Mouse (Mus musculus) ES-E14 (cell line): ENCODE data around the gene Cxcr1. TPM values are rescaled to one million over a fixed set of nuclear protein-coding genes. Genes with fewer than 3 reads are reported as not detected.

Experiments
- DNase-seq: peaks from one replicate; pipeline ENCODE4 v3.0.0-alpha.2; 2013; ENCODE audit warnings: low read depth, low spot score
- H3K27ac ChIP-seq: 2 replicates; pipeline ENCODE4 v1.5.1; 2012; ENCODE audit warnings: low read depth, mild to moderate bottlenecking, low read length, moderate library complexity, mixed read lengths; ENCODE audit not compliant: poor library complexity, insufficient read depth, severe bottlenecking
- H3K36me3 ChIP-seq: 2 replicates; pipeline ENCODE4 v1.6.1; 2012; ENCODE audit warnings: mild to moderate bottlenecking, low read length, moderate library complexity, mixed read lengths; ENCODE audit not compliant: control insufficient read depth, poor library complexity, insufficient read depth, severe bottlenecking
- H3K4me1 ChIP-seq, 2 experiments: fragments of 150-350 bp in 1 of 2; sonication (generic) in 1 of 2; 2 replicates each; pipeline ENCODE4 v1.6.1; 2012; ENCODE audit warnings: low read length in 2 of 2, mild to moderate bottlenecking in 1 of 2, mixed read lengths in 1 of 2; ENCODE audit not compliant: control insufficient read depth in 2 of 2, insufficient read depth in 2 of 2, poor library complexity in 1 of 2
- H3K4me3 ChIP-seq, 2 experiments: fragments of 150-350 bp in 1 of 2; sonication (generic) in 1 of 2; 2 replicates each; pipeline ENCODE4 v1.5.1; 2012; ENCODE audit warnings: low read length in 2 of 2, low read depth in 1 of 2, mild to moderate bottlenecking in 1 of 2, mixed read lengths in 1 of 2; ENCODE audit not compliant: insufficient read depth in 1 of 2, poor library complexity in 1 of 2, severe bottlenecking in 1 of 2
- H3K9ac ChIP-seq: 2 replicates; pipeline ENCODE4 v1.6.1; 2012; ENCODE audit warnings: low read depth, mild to moderate bottlenecking, low read length, mixed read lengths; ENCODE audit not compliant: poor library complexity, insufficient read depth, severe bottlenecking
- H3K9me3 ChIP-seq: fragments of 150-350 bp; sonication (generic); 2 replicates; pipeline ENCODE4 v1.6.1; 2012; ENCODE audit warnings: low read depth, mild to moderate bottlenecking, low read length; ENCODE audit not compliant: control insufficient read depth, insufficient read depth
- CHD2 ChIP-seq: IDR thresholded peaks from 2 replicates; pipeline ENCODE4 v1.6.1; 2014; ENCODE audit warnings: mild to moderate bottlenecking, low read depth, low read length, inconsistent platforms
- HCFC1 ChIP-seq: IDR thresholded peaks from 2 replicates; pipeline ENCODE4 v1.6.1; 2012; ENCODE audit warnings: low read length, inconsistent platforms, borderline replicate concordance; ENCODE audit not compliant: insufficient read depth
- MAFK ChIP-seq: IDR thresholded peaks from 2 replicates; pipeline ENCODE4 v1.6.1; 2014; ENCODE audit warnings: mild to moderate bottlenecking, low read depth, low read length, inconsistent platforms; ENCODE audit not compliant: insufficient read depth
- ZC3H11A ChIP-seq: IDR thresholded peaks from 2 replicates; pipeline ENCODE4 v1.6.1; 2012; ENCODE audit warnings: low read depth, mild to moderate bottlenecking, inconsistent platforms, low read length, borderline replicate concordance
- ZNF384 ChIP-seq: IDR thresholded peaks from 2 replicates; pipeline ENCODE4 v1.6.1; 2012; ENCODE audit warnings: low read depth, low read length, inconsistent platforms
- in situ Hi-C, 2 experiments: fragments of 600-800 bp; cut with MboI; formaldehyde crosslinking; loops; one replicate each; pipeline ENCODE4 v1.15.1; 2025; ENCODE audit warnings: low sequenced_read_pairs in 2 of 2, inconsistent platforms in 1 of 2; ENCODE audit not compliant: unreplicated experiment in 2 of 2
- total RNA-seq: library from RNA; depleted of rRNA; stranded (reverse); fragments of 300-350 nt; gene quantifications from 2 replicates; pipeline ENCODE4 v1.2.3, GENCODE M21; 2012; rRNA removed

Cxcr1 gene
- total RNA-seq, 1 experiment = not detected

DNA sequence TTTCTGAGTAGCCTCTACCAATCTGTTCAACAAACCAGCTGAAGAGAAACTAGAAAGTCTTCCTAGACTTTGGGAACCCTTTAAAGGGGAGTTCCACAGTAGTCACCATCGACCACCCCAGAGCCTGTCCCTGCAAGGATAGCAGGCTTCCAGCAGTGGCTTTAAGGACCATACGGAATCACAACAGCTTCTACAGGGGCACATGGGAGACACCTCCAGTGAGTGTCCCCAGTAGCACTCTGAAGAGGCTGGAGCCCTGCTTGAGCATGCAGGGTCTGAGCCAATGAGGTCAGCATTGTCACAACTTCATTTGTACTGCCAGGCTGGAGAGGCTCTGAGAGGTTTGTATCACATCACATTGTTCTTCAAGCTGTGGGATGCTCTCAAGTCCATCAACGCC is 44.3 kb downstream of the Cxcr1 start:
- Histone ChIP-seq H3K4me3 (no peak overlapping the region), H3K27ac (no peak overlapping the region), H3K9me3 (no peaks in the 10 kb centered on the region), H3K4me1 (no peaks in the 10 kb centered on the region), H3K9ac (no peak overlapping the region), H3K36me3 (no peaks in the 10 kb centered on the region)
- TF ChIP-seq HCFC1 (no peak), ZNF384 (no peak), MAFK (no peak), ZC3H11A (no peak), CHD2 (no peak)
- DNase-seq = no peak
- in situ Hi-C loops = no loop called here

DNA sequence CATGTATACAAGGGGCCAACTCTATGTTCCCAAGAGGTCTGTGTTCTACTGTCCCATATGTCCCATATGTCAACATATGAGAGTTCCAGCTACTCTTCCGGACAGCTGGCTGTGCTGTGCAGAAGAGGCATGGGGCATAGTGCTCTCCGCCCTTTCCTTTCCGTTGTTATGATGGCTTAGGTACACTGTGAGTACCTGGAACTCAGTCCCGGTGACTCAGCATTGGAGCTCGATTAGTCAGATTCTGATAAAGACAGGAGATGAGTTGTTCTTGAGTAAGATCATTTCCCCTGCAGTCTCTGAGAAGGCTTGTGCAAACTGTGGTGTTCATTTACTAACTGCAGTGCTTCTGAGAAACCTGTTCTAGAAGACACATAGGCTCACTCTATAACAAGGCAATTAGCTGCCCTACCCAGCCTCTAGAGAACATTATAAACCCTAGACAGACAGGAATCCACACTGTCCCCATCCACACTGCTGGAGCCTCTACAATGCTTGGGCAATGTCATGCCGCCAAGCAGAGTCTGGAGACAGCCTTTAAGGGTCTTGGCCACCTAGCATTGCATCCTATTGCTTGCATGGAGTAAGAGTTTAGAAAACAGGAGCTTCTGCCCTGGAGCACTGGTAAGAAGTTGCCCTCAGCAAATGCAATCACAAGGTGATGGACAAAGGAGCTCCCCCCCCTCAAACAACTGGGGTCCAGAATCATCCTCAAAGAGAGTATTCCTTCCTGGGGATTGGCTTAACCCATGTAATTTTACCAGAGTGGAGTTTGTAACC is 45.1 kb downstream of the Cxcr1 start:
- DNase-seq = no peak
- TF ChIP-seq MAFK = no peak
- TF ChIP-seq ZNF384 = no peak
- TF ChIP-seq HCFC1 = no peak
- no peak for TF ChIP-seq CHD2
- TF ChIP-seq ZC3H11A = no peak

More for the DNA sequence above, 45.1 kb downstream of the Cxcr1 start:
- no peaks in the 10 kb centered on the region for H3K36me3 ChIP-seq
- in situ Hi-C loops = no loop called here
- H3K9me3 ChIP-seq = no peaks in the 10 kb centered on the region
- no peak overlapping the region for H3K4me3 ChIP-seq
- no peak overlapping the region for H3K27ac ChIP-seq
- no peak overlapping the region for H3K9ac ChIP-seq
- no peaks in the 10 kb centered on the region for H3K4me1 ChIP-seq

Other genes starting within 250 kb of the Cxcr1 start
- 9.5 and 10.0 TPM in 2 replicates for gene Tns1, start 70.2 kb downstream of the Cxcr1 start, total RNA-seq
- 0.11 TPM in 1 of 2 replicates, not detected in the other for gene Rufy4, start 69.1 kb downstream of the Cxcr1 start, total RNA-seq
- 0.22 TPM in 1 of 2 replicates, not detected in the other for gene Cxcr2, start 40.6 kb downstream of the Cxcr1 start, total RNA-seq
- gene Arpc2, start 41.5 kb upstream of the Cxcr1 start, total RNA-seq = 67.5 and 100 TPM in 2 replicates
- 0.45 and 0.95 TPM in 2 replicates for gene Gpbar1, start 83.9 kb upstream of the Cxcr1 start, total RNA-seq
- 127 and 138 TPM in 2 replicates for gene Aamp, start 90.1 kb upstream of the Cxcr1 start, total RNA-seq
- gene Pnkd, start 90.3 kb upstream of the Cxcr1 start, total RNA-seq = 63.9 and 84.4 TPM in 2 replicates
- gene Tmbim1, start 111.0 kb upstream of the Cxcr1 start, total RNA-seq = 38.0 and 41.9 TPM in 2 replicates
- gene Catip, start 167.5 kb upstream of the Cxcr1 start, total RNA-seq = 7.3 and 9.1 TPM in 2 replicates
- gene Slc11a1, start 180.6 kb upstream of the Cxcr1 start, total RNA-seq = 19.9 and 44.4 TPM in 2 replicates
- 17.3 and 17.9 TPM in 2 replicates for gene Ctdsp1, start 196.9 kb upstream of the Cxcr1 start, total RNA-seq
- gene Vil1, start 214.7 kb upstream of the Cxcr1 start, total RNA-seq = 1.2 and 1.4 TPM in 2 replicates